Mouse (Mus musculus) MEL (cell line): ENCODE data around the gene Pdzd7. TPM values are rescaled to one million over a fixed set of nuclear protein-coding genes. Genes with fewer than 3 reads are reported as not detected.
A peak's percentile ranks its signal among the peaks of the same experiment; 100 is the strongest.

Experiments used
- DNase-seq: peaks from one replicate; pipeline ENCODE4 v3.0.0; 2011; ENCODE audit warnings: low read depth, low spot score
- H3K27ac ChIP-seq: 2 replicates; pipeline ENCODE4 v1.5.1; 2012; ENCODE audit warnings: low read depth, mild to moderate bottlenecking, control low read depth, low read length, moderate library complexity; ENCODE audit not compliant: control insufficient read depth
- H3K27me3 ChIP-seq, 2 experiments: fragments of 150-350 bp in 1 of 2; sonication (generic) in 1 of 2; 2 replicates each; pipeline ENCODE4 v1.6.1; 2012; ENCODE audit warnings: low read length in 2 of 2, mild to moderate bottlenecking in 2 of 2, improper control_type of control experiment in 1 of 2, moderate library complexity in 1 of 2; ENCODE audit not compliant: insufficient read depth in 2 of 2, control insufficient read depth in 1 of 2
- H3K36me3 ChIP-seq, 2 experiments: 2 replicates each; pipeline ENCODE4 v1.6.1; 2012 to 2014; ENCODE audit warnings: low read length in 2 of 2, improper control_type of control experiment in 1 of 2, inconsistent platforms in 1 of 2, mild to moderate bottlenecking in 1 of 2; ENCODE audit not compliant: insufficient read depth in 2 of 2, control insufficient read depth in 1 of 2
- H3K4me1 ChIP-seq, 2 experiments: fragments of 150-350 bp in 1 of 2; sonication (generic) in 1 of 2; 2 replicates each; pipeline ENCODE4 v1.6.1; 2012; ENCODE audit warnings: low read length in 2 of 2, improper control_type of control experiment in 1 of 2, mild to moderate bottlenecking in 1 of 2; ENCODE audit not compliant: insufficient read depth in 2 of 2, control insufficient read depth in 1 of 2
- H3K4me3 ChIP-seq, 2 experiments: fragments of 150-350 bp in 1 of 2; sonication (generic) in 1 of 2; 2 replicates each; pipeline ENCODE4 v1.5.1; 2012; ENCODE audit warnings: low read depth in 2 of 2, low read length in 2 of 2, mild to moderate bottlenecking in 2 of 2, moderate library complexity in 2 of 2, control low read depth in 1 of 2, improper control_type of control experiment in 1 of 2; ENCODE audit not compliant: control insufficient read depth in 1 of 2, insufficient read depth in 1 of 2
- H3K79me2 ChIP-seq: 2 replicates; pipeline ENCODE4 v1.6.1; 2012; ENCODE audit warnings: mild to moderate bottlenecking, low read length, moderate library complexity; ENCODE audit not compliant: control insufficient read depth, poor library complexity, insufficient read depth
- H3K9ac ChIP-seq: 2 replicates; pipeline ENCODE4 v1.6.1; 2012; ENCODE audit warnings: low read depth, mild to moderate bottlenecking, control low read depth, low read length, moderate library complexity; ENCODE audit not compliant: control insufficient read depth, poor library complexity, severe bottlenecking
- H3K9me3 ChIP-seq: fragments of 150-350 bp; sonication (generic); replicated peaks from 2 replicates; pipeline ENCODE4 v1.6.1; 2012; ENCODE audit warnings: mild to moderate bottlenecking, low read length, improper control_type of control experiment, moderate library complexity; ENCODE audit not compliant: insufficient read depth
- BHLHE40 ChIP-seq: IDR thresholded peaks from 2 replicates; pipeline ENCODE4 v1.6.1; 2012; ENCODE audit warnings: low read depth, mild to moderate bottlenecking, inconsistent platforms, low read length, improper control_type of control experiment, borderline replicate concordance
- GATA1 ChIP-seq: IDR thresholded peaks from 2 replicates; pipeline ENCODE4 v1.6.1; 2011; ENCODE audit warnings: low read depth, low read length, improper control_type of control experiment
- KAT2A ChIP-seq: conservative IDR thresholded peaks from 2 replicates; pipeline ENCODE4 v1.6.1; 2012; ENCODE audit warnings: low read depth, low read length, improper control_type of control experiment, inconsistent platforms
- MYB ChIP-seq: IDR thresholded peaks from 2 replicates; pipeline ENCODE4 v1.6.1; 2011; ENCODE audit warnings: mild to moderate bottlenecking, low read depth, low read length, improper control_type of control experiment
- MYC ChIP-seq: IDR thresholded peaks from 2 replicates; pipeline ENCODE4 v1.6.1; 2011; ENCODE audit warnings: low read depth, mild to moderate bottlenecking, low read length, improper control_type of control experiment, moderate library complexity
- POLR2AphosphoS2 ChIP-seq: IDR thresholded peaks from 2 replicates; pipeline ENCODE4 v1.6.1; 2011; ENCODE audit warnings: low read length, improper control_type of control experiment
- UBTF ChIP-seq: IDR thresholded peaks from 2 replicates; pipeline ENCODE4 v1.6.1; 2012; ENCODE audit warnings: low read depth, mild to moderate bottlenecking, inconsistent platforms, low read length, improper control_type of control experiment, moderate library complexity, borderline replicate concordance; ENCODE audit not compliant: insufficient read depth
- USF1 ChIP-seq: IDR thresholded peaks from 2 replicates; pipeline ENCODE4 v1.6.1; 2014; ENCODE audit warnings: low read depth, mild to moderate bottlenecking, inconsistent platforms, low read length, improper control_type of control experiment, moderate library complexity
- ZNF384 ChIP-seq: IDR thresholded peaks from 2 replicates; pipeline ENCODE4 v1.6.1; 2012; ENCODE audit warnings: low read depth, mild to moderate bottlenecking, inconsistent platforms, low read length, improper control_type of control experiment
- polyA plus RNA-seq, 2 experiments: library from polyadenylated mRNA; stranded (reverse) in 1 of 2; unstranded in 1 of 2; fragments of >175 nt in 1 of 2; fragments of >200 nt in 1 of 2; gene quantifications; 2 replicates each; pipeline versions ENCODE4 v1.2.1 to v1.2.4; 2012; ENCODE audit warnings: low replicate concordance in 2 of 2, low read depth in 1 of 2; ENCODE audit not compliant: insufficient read length in 2 of 2, insufficient read depth in 1 of 2, missing spikeins in 1 of 2
- total RNA-seq: library from RNA; depleted of rRNA; stranded (reverse); fragments of 300-350 nt; gene quantifications from 2 replicates; pipeline ENCODE4 v1.2.3, GENCODE M21; 2012

Gene Pdzd7
- total and polyA plus RNA-seq, 3 experiments: 0.08 to 0.56 TPM; not detected in 1

DNA sequence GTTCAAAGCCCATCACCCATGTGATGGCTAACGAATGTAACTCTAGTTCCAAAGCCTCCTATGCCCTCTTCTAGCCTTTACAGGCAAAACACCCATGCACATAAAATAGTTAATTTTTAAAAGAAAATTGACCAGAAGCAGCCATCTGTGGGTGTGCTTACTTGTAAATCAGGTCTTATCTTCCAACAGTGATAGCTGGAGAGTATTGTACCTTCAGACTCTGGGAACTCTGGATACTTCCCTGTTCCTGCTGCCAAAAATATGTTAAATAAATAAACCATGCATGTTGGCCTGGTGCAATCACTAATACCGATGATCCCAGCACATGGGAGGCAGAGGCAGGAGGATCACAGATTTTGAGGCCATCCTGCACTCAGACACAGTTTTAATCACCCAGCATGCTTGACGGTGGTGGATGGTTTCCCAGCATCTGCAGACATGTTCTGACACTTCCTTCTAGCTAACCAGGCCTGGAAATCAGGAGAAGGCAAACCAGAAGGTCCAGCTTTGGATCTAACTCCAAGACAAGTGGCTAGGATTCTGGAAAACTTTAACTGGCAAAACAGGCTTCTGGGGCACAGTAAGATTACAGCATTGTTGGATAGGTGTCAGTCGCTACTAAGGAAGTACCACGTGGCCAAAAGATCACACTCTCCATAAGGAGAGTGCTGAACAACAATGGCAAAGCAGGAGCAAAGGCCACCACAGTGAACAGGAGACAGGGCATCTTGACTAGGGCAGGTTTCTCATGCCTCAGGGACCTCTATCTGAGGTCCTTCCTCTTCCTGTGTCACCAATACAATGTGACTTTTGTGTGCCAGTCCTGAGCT, 60.1 kb downstream of the Pdzd7 start:
- Histone ChIP-seq H3K4me3 (no peak overlapping the region), H3K79me2 (no peaks in the 10 kb centered on the region), H3K27ac (no peak overlapping the region), H3K27me3 (no peaks in the 10 kb centered on the region), H3K36me3 (peaks cover 4% of the 10 kb centered on the region in 2 experiments; a peak in 3 of 4 replicates), H3K9ac (no peak overlapping the region), H3K4me1 (peaks cover 3 to 8% of the 10 kb centered on the region in 2 experiments; a peak in 2 of 4 replicates), H3K9me3 (no peaks in the 10 kb centered on the region)
- no peak for DNase-seq
- TF ChIP-seq UBTF (no peak), KAT2A (no peak), GATA1 (no peak), USF1 (peak; percentile 31; the same call in 1 of the 2 replicates)

DNA sequence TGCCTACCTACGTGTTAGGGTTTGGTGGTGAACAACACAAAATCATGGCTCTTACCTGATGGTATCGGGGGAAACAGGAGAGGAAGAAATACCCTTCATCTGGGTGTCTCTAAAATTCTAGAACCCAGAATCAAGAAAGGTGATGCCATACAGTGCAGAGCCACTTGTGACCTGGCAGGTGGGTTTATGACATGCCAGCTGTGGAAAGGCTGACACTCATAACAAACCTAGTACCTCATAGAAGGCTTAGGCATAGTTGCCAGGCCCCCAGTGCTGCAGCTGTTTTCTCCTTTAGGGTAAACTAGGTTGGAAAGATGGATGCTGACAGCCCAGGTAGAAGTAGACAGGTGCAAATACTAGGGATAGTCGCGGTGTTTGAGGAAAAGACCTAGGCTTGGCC, 61.1 kb downstream of the Pdzd7 start:
- H3K79me2 ChIP-seq: no peaks in the 10 kb centered on the region
- no peak for DNase-seq
- no peaks in the 10 kb centered on the region for H3K27me3 ChIP-seq
- no peaks in the 10 kb centered on the region for H3K9me3 ChIP-seq
- H3K4me3 ChIP-seq: no peak overlapping the region
- no peak overlapping the region for H3K9ac ChIP-seq
- peak; percentile 75 for TF ChIP-seq POLR2AphosphoS2
- no peak for TF ChIP-seq MYB
- TF ChIP-seq, all 39 proteins: peak for 1
- peaks cover 4 to 11% of the 10 kb centered on the region in 2 experiments; a peak in 3 of 4 replicates for H3K36me3 ChIP-seq
- H3K4me1 ChIP-seq: peaks cover 3 to 8% of the 10 kb centered on the region in 2 experiments; a peak in 2 of 4 replicates
- H3K27ac ChIP-seq: no peak overlapping the region

DNA sequence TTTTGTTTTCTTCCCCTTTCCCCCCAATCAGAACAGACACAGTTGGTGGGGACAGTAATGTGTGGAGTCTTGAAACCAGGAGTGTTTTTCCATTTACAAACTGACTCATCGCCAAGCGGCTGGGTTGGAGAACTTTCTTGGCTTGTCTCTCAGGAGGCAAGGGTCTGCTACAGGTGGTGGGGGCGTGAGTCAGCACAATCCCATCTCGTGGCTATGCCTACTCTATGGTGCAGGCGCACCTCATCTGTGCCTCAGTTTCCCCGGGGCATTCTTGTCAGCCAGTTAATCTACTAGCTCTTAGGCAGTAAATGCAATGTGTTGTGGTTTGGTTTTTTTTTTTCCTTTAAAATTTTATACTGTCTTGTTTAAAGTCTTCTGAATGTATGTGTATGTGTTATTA, 62.2 kb downstream of the Pdzd7 start:
- peaks cover 4 to 15% of the 10 kb centered on the region in 2 experiments; a peak in 3 of 4 replicates for H3K36me3 ChIP-seq
- TF ChIP-seq BHLHE40 (no peak), ZNF384 (0 out of 2 replicates have a peak, but pooled peaks have one; percentile 1), MYC (no peak)
- TF ChIP-seq, all 39 proteins: peak for 1
- no peaks in the 10 kb centered on the region for H3K27me3 ChIP-seq
- peaks cover 3 to 8% of the 10 kb centered on the region in 2 experiments; a peak in 2 of 4 replicates for H3K4me1 ChIP-seq
- DNase-seq: no peak
- H3K27ac ChIP-seq: no peak overlapping the region
- no peak overlapping the region for H3K4me3 ChIP-seq
- no peaks in the 10 kb centered on the region for H3K9me3 ChIP-seq
- H3K9ac ChIP-seq: no peak overlapping the region
- H3K79me2 ChIP-seq: no peaks in the 10 kb centered on the region
